Mouse (Mus musculus) myocyte (in vitro differentiated cells): ENCODE data around the gene Snap29.

Experiments
- CEBPB ChIP-seq: IDR thresholded peaks from 2 replicates; pipeline ENCODE4 v1.6.1; 2011; ENCODE audit warnings: mild to moderate bottlenecking, moderate library complexity; ENCODE audit not compliant: poor library complexity, insufficient read depth, severe bottlenecking
- E2F4 ChIP-seq: IDR thresholded peaks from one replicate; pipeline ENCODE4 v1.6.1; 2011; ENCODE audit warnings: mild to moderate bottlenecking, control low read depth, moderate library complexity; ENCODE audit not compliant: insufficient read depth
- MAX ChIP-seq: IDR thresholded peaks from one replicate; pipeline ENCODE4 v1.6.1; 2011; ENCODE audit warnings: low read depth, mild to moderate bottlenecking, control low read depth
- MYOG ChIP-seq, 3 experiments: IDR thresholded peaks; one replicate each; pipeline ENCODE4 v1.6.1; 2011; ENCODE audit warnings: control low read depth in 2 of 3, low read depth in 2 of 3, mild to moderate bottlenecking in 2 of 3; ENCODE audit not compliant: insufficient read length in 2 of 3, control insufficient read depth in 1 of 3, insufficient read depth in 1 of 3
- POLR2A ChIP-seq: IDR thresholded peaks from one replicate; pipeline ENCODE4 v1.6.1; 2011; ENCODE audit warnings: low read depth, mild to moderate bottlenecking, control low read depth, moderate library complexity; ENCODE audit not compliant: insufficient read length
- POLR2AphosphoS2 ChIP-seq: IDR thresholded peaks from one replicate; pipeline ENCODE4 v1.6.1; 2011; ENCODE audit warnings: low read depth, control low read depth; ENCODE audit not compliant: insufficient read length
- TCF12 ChIP-seq: IDR thresholded peaks from one replicate; pipeline ENCODE4 v1.6.1; 2011; ENCODE audit warnings: mild to moderate bottlenecking, control low read depth; ENCODE audit not compliant: poor library complexity, insufficient read depth, severe bottlenecking
- TCF3 ChIP-seq: IDR thresholded peaks from one replicate; pipeline ENCODE4 v1.6.1; 2011; ENCODE audit warnings: low read depth, control low read depth; ENCODE audit not compliant: insufficient read length
- USF1 ChIP-seq: IDR thresholded peaks from one replicate; pipeline ENCODE4 v1.6.1; 2011; ENCODE audit warnings: low read depth, mild to moderate bottlenecking, control low read depth, moderate library complexity

- TF ChIP-seq POLR2A (no peak), E2F4 (no peak), MAX (no peak), TCF12 (no peak), POLR2AphosphoS2 (no peak), TCF3 (no peak), USF1 (no peak), MYOG (IDR thresholded peaks at IDR 0.05; ENCODE audit: control insufficient read depth in 1 of 3, insufficient read depth in 1 of 3, insufficient read length in 2 of 3, low read depth in 2 of 3) (no peak), CEBPB (no peak)
Measured at GRCm38 (mm10) chr16:17460254-17460653, 54.5 kb downstream of the Snap29 start.
